Mouse (Mus musculus) limb, embryonic 13.5 days (tissue): ENCODE results near the gene Chmp1a. TPM values are rescaled to one million over a fixed set of nuclear protein-coding genes. Genes with fewer than 3 reads are reported as not detected.
"Not testable (repeated sequence)": the region's sequence is repeated elsewhere in the genome, so short reads cannot be mapped to it uniquely, and the experiment has no call there.

Source experiments
- ATAC-seq: fragments of 200-750 bp; cut with Nextera tagmentation; 2 replicates; pipeline ENCODE4 v1.8.0; 2017; ENCODE audit warnings: low read depth, moderate number of reproducible peaks, moderate TSS enrichment; ENCODE audit not compliant: low FRiP score
- H3K27ac ChIP-seq: fragments of 300-500 bp; sonication (generic); 2 replicates; pipeline ENCODE4 v1.5.1; 2015; ENCODE audit warnings: inconsistent platforms, mild to moderate bottlenecking, moderate library complexity
- H3K27me3 ChIP-seq: fragments of 300-500 bp; sonication (generic); 2 replicates; pipeline ENCODE4 v1.6.1; 2015; ENCODE audit warnings: mild to moderate bottlenecking, inconsistent platforms
- H3K36me3 ChIP-seq: fragments of 300-500 bp; sonication (generic); 2 replicates; pipeline ENCODE4 v1.6.1; 2015; ENCODE audit warnings: inconsistent platforms, mild to moderate bottlenecking, moderate library complexity
- H3K4me1 ChIP-seq: fragments of 300-500 bp; sonication (generic); 2 replicates; pipeline ENCODE4 v1.6.1; 2015; ENCODE audit warnings: inconsistent platforms
- H3K4me2 ChIP-seq: fragments of 300-500 bp; sonication (generic); replicated peaks from 2 replicates; pipeline ENCODE4 v1.6.1; 2015; ENCODE audit warnings: inconsistent platforms, mild to moderate bottlenecking, moderate library complexity
- H3K4me3 ChIP-seq: fragments of 300-500 bp; sonication (generic); 2 replicates; pipeline ENCODE4 v1.5.1; 2015; ENCODE audit warnings: moderate library complexity, mild to moderate bottlenecking, inconsistent platforms
- H3K9ac ChIP-seq: fragments of 300-500 bp; sonication (generic); 2 replicates; pipeline ENCODE4 v1.6.1; 2015; ENCODE audit warnings: mild to moderate bottlenecking, inconsistent platforms
- H3K9me3 ChIP-seq: fragments of 300-500 bp; sonication (generic); 2 replicates; pipeline ENCODE4 v1.6.1; 2016; ENCODE audit warnings: inconsistent platforms
- WGBS: fragments of 180-500 bp; shearing (Covaris S2); methylation state at CpG from one replicate; pipeline ENCODE4 v1.1.7; 2015; 5-methylcytosine and 5-hydroxymethylcytosine counted together
- polyA plus RNA-seq: library from polyadenylated mRNA; unstranded; fragments of >200 nt; fragmentation: Nextera tagmentation; extraction: Ambion mirVana; gene quantifications from 2 replicates; pipeline ENCODE4 v1.2.1, GENCODE M21; 2015

Chmp1a gene
- polyA plus RNA-seq, result 151 and 155 TPM in 2 replicates

- peaks cover 31% of the 10 kb centered on the region for H3K36me3 ChIP-seq
- H3K27ac ChIP-seq, result peak within 1 kb of the TSS; percentile 22; the same call in 1 of the 2 replicates
- H3K9ac ChIP-seq, result peak within 1 kb of the TSS; percentile 96
- H3K4me3 ChIP-seq, result peak within 1 kb of the TSS; percentile 97
- H3K4me2 ChIP-seq, result peak within 1 kb of the TSS; percentile 93
- H3K27me3 ChIP-seq, result no peaks in the 10 kb centered on the region
- ATAC-seq, result peak; percentile 94
- H3K9me3 ChIP-seq, result no peaks in the 10 kb centered on the region
- under 1% methylated on average over 72 of the region's 76 CpGs for WGBS
- peaks cover 19% of the 10 kb centered on the region for H3K4me1 ChIP-seq
Observed at GRCm38 (mm10) chr8:123212321-123213117, at the start of gene Chmp1a, which contains the start of gene Spata33. Gene Chmp1a, minus strand, starts transcription at chr8:123212763. Gene Spata33, plus strand, starts transcription at chr8:123212832.

GRCm38 (mm10) chr8:123257593-123257992 lies 45.0 kb upstream of the Chmp1a start:
- H3K4me2 ChIP-seq, H3K9ac ChIP-seq, H3K4me3 ChIP-seq, H3K27ac ChIP-seq, H3K9me3 ChIP-seq, H3K27me3 ChIP-seq, ATAC-seq: not testable (repeated sequence)
- WGBS, result 91% methylated on average over 8 of the region's 8 CpGs
- Histone ChIP-seq H3K36me3 (peaks cover 64% of the 10 kb centered on the region), H3K4me1 (peaks cover 23% of the 10 kb centered on the region)

- no peaks in the 10 kb centered on the region for H3K27me3 ChIP-seq
- WGBS, result 90% methylated on average over 3 of the region's 3 CpGs
- H3K27ac ChIP-seq, result no peak overlapping the region
- no peak overlapping the region for H3K4me2 ChIP-seq
- H3K36me3 ChIP-seq, result peaks cover 63% of the 10 kb centered on the region
- ATAC-seq, result no peak
- peaks cover 25% of the 10 kb centered on the region for H3K4me1 ChIP-seq
- no peaks in the 10 kb centered on the region for H3K9me3 ChIP-seq
- no peak overlapping the region for H3K4me3 ChIP-seq
- H3K9ac ChIP-seq, result no peak overlapping the region
Observed at GRCm38 (mm10) chr8:123257114-123257513, 44.6 kb upstream of the Chmp1a start.

- Histone ChIP-seq H3K4me3 (peak overlapping the region; percentile 97), H3K9me3 (no peaks in the 10 kb centered on the region), H3K9ac (peak overlapping the region; percentile 95), H3K27me3 (no peaks in the 10 kb centered on the region), H3K4me1 (peaks cover 25% of the 10 kb centered on the region), H3K4me2 (peak overlapping the region; percentile 76), H3K36me3 (peaks cover 66% of the 10 kb centered on the region), H3K27ac (no peak overlapping the region)
- no peak for ATAC-seq
- 61% methylated on average over 6 of the region's 6 CpGs for WGBS
Observed at GRCm38 (mm10) chr8:123255170-123255569, 42.6 kb upstream of the Chmp1a start.

- H3K9me3 ChIP-seq, result no peaks in the 10 kb centered on the region
- H3K9ac ChIP-seq, result peak within 1 kb of the TSS; percentile 95
- H3K27me3 ChIP-seq, result no peaks in the 10 kb centered on the region
- WGBS, result under 1% methylated on average over 79 of the region's 99 CpGs
- ATAC-seq, result peak; percentile 93
- peak within 1 kb of the TSS; percentile 76 for H3K4me2 ChIP-seq
- H3K27ac ChIP-seq, result peak within 1 kb of the TSS; percentile 77
- H3K36me3 ChIP-seq, result peaks cover 65% of the 10 kb centered on the region
- peak within 1 kb of the TSS; percentile 97 for H3K4me3 ChIP-seq
- peaks cover 25% of the 10 kb centered on the region for H3K4me1 ChIP-seq
Observed at GRCm38 (mm10) chr8:123254099-123254885, 41.7 kb upstream of the Chmp1a start, which contains the start of the genes Zfp276 and Vps9d1. Gene Zfp276, plus strand, starts transcription at chr8:123254195. Gene Vps9d1, minus strand, starts transcription at chr8:123254348.

GRCm38 (mm10) chr8:123253451-123254098 lies 41.0 kb upstream of the Chmp1a start:
- Histone ChIP-seq H3K27ac (peak overlapping the region; percentile 77), H3K4me2 (peak overlapping the region; percentile 76), H3K36me3 (peaks cover 65% of the 10 kb centered on the region), H3K9ac (peak overlapping the region; percentile 95), H3K9me3 (no peaks in the 10 kb centered on the region), H3K4me1 (peaks cover 25% of the 10 kb centered on the region), H3K4me3 (peak overlapping the region; percentile 97), H3K27me3 (no peaks in the 10 kb centered on the region)
- WGBS, result under 1% methylated on average over 31 of the region's 40 CpGs
- ATAC-seq, result no peak; the same call in none of the 2 replicates

- H3K36me3 ChIP-seq, result peaks cover 65% of the 10 kb centered on the region
- 44% methylated on average over 4 of the region's 4 CpGs for WGBS
Observed at GRCm38 (mm10) chr8:123252925-123253324, 40.4 kb upstream of the Chmp1a start.

GRCm38 (mm10) chr8:123250940-123251339 lies 38.4 kb upstream of the Chmp1a start:
- Histone ChIP-seq H3K27ac (no peak overlapping the region), H3K36me3 (peaks cover 65% of the 10 kb centered on the region), H3K4me1 (peaks cover 22% of the 10 kb centered on the region), H3K9me3 (no peaks in the 10 kb centered on the region), H3K4me3 (no peak overlapping the region), H3K9ac (peak overlapping the region; percentile 8), H3K27me3 (no peaks in the 10 kb centered on the region), H3K4me2 (no peak overlapping the region)
- WGBS, result 93% methylated on average over 5 of the region's 5 CpGs
- no peak for ATAC-seq

More at GRCm38 (mm10) chr8:123252925-123253324, 40.4 kb upstream of the Chmp1a start:
- no peaks in the 10 kb centered on the region for H3K27me3 ChIP-seq
- H3K4me1 ChIP-seq, result peaks cover 25% of the 10 kb centered on the region
- H3K4me2 ChIP-seq, result peak overlapping the region; percentile 76
- peak overlapping the region; percentile 97 for H3K4me3 ChIP-seq
- H3K9ac ChIP-seq, result peak overlapping the region; percentile 95
- H3K27ac ChIP-seq, result no peak overlapping the region
- no peak for ATAC-seq
- no peaks in the 10 kb centered on the region for H3K9me3 ChIP-seq

- no peaks in the 10 kb centered on the region for H3K9me3 ChIP-seq
- peaks cover 84% of the 10 kb centered on the region for H3K36me3 ChIP-seq
- no peak overlapping the region for H3K4me3 ChIP-seq
- peaks cover 11% of the 10 kb centered on the region for H3K4me1 ChIP-seq
- no peak overlapping the region for H3K4me2 ChIP-seq
- WGBS, result 90% methylated on average over 8 of the region's 8 CpGs
- no peaks in the 10 kb centered on the region for H3K27me3 ChIP-seq
- ATAC-seq, result no peak
- no peak overlapping the region for H3K27ac ChIP-seq
- no peak overlapping the region for H3K9ac ChIP-seq
Observed at GRCm38 (mm10) chr8:123248596-123248995, 36.0 kb upstream of the Chmp1a start.

- no peak overlapping the region for H3K4me2 ChIP-seq
- peaks cover 4% of the 10 kb centered on the region for H3K4me1 ChIP-seq
- H3K4me3 ChIP-seq, result no peak overlapping the region
- WGBS, result 92% methylated on average over 6 of the region's 6 CpGs
- no peak overlapping the region for H3K9ac ChIP-seq
- peaks cover 92% of the 10 kb centered on the region for H3K36me3 ChIP-seq
- no peak for ATAC-seq
- H3K9me3 ChIP-seq, result no peaks in the 10 kb centered on the region
- H3K27ac ChIP-seq, result no peak overlapping the region
- H3K27me3 ChIP-seq, result no peaks in the 10 kb centered on the region
Observed at GRCm38 (mm10) chr8:123247748-123248147, 35.2 kb upstream of the Chmp1a start.

GRCm38 (mm10) chr8:123245543-123245942 lies 33.0 kb upstream of the Chmp1a start:
- Histone ChIP-seq H3K36me3 (peaks cover 92% of the 10 kb centered on the region), H3K9ac (no peak overlapping the region)
- 90% methylated on average over 12 of the region's 12 CpGs for WGBS

More at GRCm38 (mm10) chr8:123245543-123245942, 33.0 kb upstream of the Chmp1a start:
- Histone ChIP-seq H3K4me2 (no peak overlapping the region), H3K27ac (no peak overlapping the region), H3K27me3 (no peaks in the 10 kb centered on the region), H3K9me3 (no peaks in the 10 kb centered on the region), H3K4me3 (no peak overlapping the region), H3K4me1 (no peaks in the 10 kb centered on the region)
- ATAC-seq, result no peak
